Mouse (Mus musculus) embryonic facial prominence, embryonic 15.5 days (tissue): Measurements from ENCODE around the gene Ier3. TPM values are rescaled to one million over a fixed set of nuclear protein-coding genes. Genes with fewer than 3 reads are reported as not detected.
A peak's percentile ranks its signal among the peaks of the same experiment; 100 is the strongest.

ENCODE experiments used
- ATAC-seq: fragments of 200-750 bp; cut with Nextera tagmentation; 2 replicates; pipeline ENCODE4 v1.8.0; 2017; ENCODE audit warnings: low read depth, moderate TSS enrichment; ENCODE audit not compliant: insufficient number of reproducible peaks, low FRiP score, low TSS enrichment
- H3K27ac ChIP-seq: fragments of 300-500 bp; sonication (generic); replicated peaks from 2 replicates; pipeline ENCODE4 v1.5.1; 2015; ENCODE audit warnings: mild to moderate bottlenecking, inconsistent platforms
- H3K27me3 ChIP-seq: fragments of 300-500 bp; sonication (generic); 2 replicates; pipeline ENCODE4 v1.6.1; 2015; ENCODE audit warnings: inconsistent platforms
- H3K36me3 ChIP-seq: fragments of 300-500 bp; sonication (generic); 2 replicates; pipeline ENCODE4 v1.6.1; 2015; ENCODE audit warnings: mild to moderate bottlenecking, inconsistent platforms
- H3K4me1 ChIP-seq: fragments of 300-500 bp; sonication (generic); 2 replicates; pipeline ENCODE4 v1.6.1; 2015; ENCODE audit warnings: inconsistent platforms
- H3K4me2 ChIP-seq: fragments of 300-500 bp; sonication (generic); replicated peaks from 2 replicates; pipeline ENCODE4 v1.6.1; 2015; ENCODE audit warnings: mild to moderate bottlenecking, inconsistent platforms
- H3K4me3 ChIP-seq: fragments of 300-500 bp; sonication (generic); replicated peaks from 2 replicates; pipeline ENCODE4 v1.5.1; 2015; ENCODE audit warnings: mild to moderate bottlenecking, inconsistent platforms
- H3K9ac ChIP-seq: fragments of 300-500 bp; sonication (generic); 2 replicates; pipeline ENCODE4 v1.6.1; 2015; ENCODE audit warnings: inconsistent platforms
- H3K9me3 ChIP-seq: fragments of 300-500 bp; sonication (generic); replicated peaks from 2 replicates; pipeline ENCODE4 v1.6.1; 2016; ENCODE audit warnings: inconsistent platforms
- WGBS: fragments of 180-500 bp; shearing (Covaris S2); methylation state at CpG from one replicate; pipeline ENCODE4 v1.1.7; 2015; 5-methylcytosine and 5-hydroxymethylcytosine counted together
- polyA plus RNA-seq: library from polyadenylated mRNA; unstranded; fragments of >200 nt; fragmentation: Nextera tagmentation; extraction: Ambion mirVana; gene quantifications from 2 replicates; pipeline ENCODE4 v1.2.1, GENCODE M21; 2015

Gene Ier3
- 28.7 and 30.2 TPM in 2 replicates for polyA plus RNA-seq

DNA sequence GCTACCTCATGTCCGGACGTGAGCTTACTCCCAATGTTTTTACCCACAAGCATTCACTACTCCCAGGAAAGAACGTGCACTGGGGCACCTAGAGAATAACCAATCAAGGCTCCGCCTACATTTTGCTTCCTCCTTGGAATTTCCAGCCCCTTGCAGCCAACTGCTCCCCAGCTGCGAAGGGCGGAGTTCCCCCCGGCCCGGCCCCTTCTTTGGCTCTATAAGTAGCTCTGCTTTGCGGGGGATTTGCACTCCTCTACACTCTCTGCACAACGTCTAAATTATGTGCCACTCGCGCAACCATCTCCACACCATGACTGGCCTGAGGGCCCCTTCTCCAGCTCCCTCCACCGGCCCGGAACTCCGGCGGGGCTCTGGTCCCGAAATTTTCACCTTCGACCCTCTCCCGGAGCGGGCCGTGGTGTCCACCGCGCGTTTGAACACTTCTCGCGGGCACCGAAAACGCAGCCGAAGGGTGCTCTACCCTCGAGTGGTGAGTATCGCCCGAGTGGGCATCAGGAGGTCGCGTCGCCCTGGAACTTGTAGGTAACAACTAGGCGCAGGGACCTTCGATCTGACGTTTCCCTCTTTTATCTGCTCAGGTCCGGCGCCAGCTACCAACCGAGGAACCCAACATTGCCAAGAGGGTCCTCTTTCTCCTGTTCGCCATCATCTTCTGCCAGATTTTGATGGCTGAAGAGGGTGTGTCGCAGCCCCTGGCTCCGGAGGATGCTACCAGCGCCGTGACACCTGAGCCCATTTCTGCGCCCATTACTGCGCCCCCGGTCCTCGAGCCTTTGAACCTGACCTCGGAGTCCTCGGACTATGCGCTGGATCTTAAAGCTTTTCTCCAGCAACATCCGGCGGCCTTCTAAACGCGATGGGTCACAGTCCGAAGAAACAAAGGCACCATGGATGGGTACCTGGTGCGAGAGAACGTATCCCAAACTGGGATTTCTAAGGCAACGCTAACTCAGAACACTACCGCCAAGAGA is at the start of gene Ier3:
Ier3 (plus strand) TSS at position 246 of the 992 bp plus-strand sequence.
- peaks cover 16% of the 10 kb centered on the region for H3K36me3 ChIP-seq
- under 1% methylated on average over 62 of the region's 62 CpGs for WGBS
- peak within 1 kb of the TSS; percentile 92 for H3K27ac ChIP-seq
- no peaks in the 10 kb centered on the region for H3K27me3 ChIP-seq
- H3K4me2 ChIP-seq = peak within 1 kb of the TSS; percentile 94
- H3K9ac ChIP-seq = peak within 1 kb of the TSS; percentile 72
- ATAC-seq = peak; percentile 80
- H3K4me1 ChIP-seq = peaks cover 42% of the 10 kb centered on the region
- peak within 1 kb of the TSS; percentile 69 for H3K4me3 ChIP-seq
- no peaks in the 10 kb centered on the region for H3K9me3 ChIP-seq

DNA sequence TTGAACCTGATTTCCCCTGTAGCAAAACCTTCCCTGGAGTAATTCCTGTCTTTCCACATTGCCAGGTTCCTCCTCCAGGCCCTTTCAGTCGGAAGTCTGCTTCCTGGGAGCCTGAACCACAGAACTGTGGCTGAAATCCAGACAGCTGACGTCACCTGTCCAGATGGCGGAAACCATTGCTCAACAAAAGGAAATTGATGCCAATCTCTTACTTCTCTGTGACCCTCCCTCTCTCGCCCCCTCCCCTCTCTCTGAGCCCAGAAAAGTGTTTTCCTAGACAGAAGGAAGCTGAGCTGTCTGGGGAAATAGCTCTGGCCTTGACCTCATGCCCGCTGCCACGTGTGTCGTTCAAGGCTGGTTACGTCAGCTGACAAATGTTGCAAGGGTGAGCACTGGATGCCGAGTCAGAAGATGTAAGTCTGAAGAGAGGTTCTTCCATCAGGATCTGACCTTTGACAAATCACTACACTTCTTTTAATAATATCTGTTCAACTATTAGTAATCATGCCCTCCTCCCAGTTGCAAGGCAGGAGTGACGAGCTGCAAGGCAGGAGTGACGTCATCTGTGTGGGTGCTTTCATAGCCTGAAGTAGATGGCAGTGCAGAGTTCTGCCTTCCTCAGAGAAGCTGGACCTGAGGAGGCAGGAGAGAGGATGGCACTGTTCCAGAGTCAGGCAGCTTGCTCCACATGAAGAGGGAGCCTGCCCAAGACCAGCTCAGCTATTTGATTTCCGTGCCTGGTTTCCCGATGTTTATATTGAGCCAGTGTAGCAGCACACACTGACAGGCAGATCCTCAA is 44.5 kb upstream of the Ier3 start:
- Histone ChIP-seq H3K27me3 (no peaks in the 10 kb centered on the region), H3K36me3 (no peaks in the 10 kb centered on the region), H3K9me3 (no peaks in the 10 kb centered on the region), H3K4me3 (no peak overlapping the region), H3K4me2 (no peak overlapping the region), H3K27ac (peak overlapping the region; percentile 74), H3K4me1 (peaks cover 23% of the 10 kb centered on the region), H3K9ac (no peak overlapping the region)
- 30% methylated on average over 13 of the region's 13 CpGs for WGBS
- peak; percentile 39; the same call in 1 of the 2 replicates for ATAC-seq

DNA sequence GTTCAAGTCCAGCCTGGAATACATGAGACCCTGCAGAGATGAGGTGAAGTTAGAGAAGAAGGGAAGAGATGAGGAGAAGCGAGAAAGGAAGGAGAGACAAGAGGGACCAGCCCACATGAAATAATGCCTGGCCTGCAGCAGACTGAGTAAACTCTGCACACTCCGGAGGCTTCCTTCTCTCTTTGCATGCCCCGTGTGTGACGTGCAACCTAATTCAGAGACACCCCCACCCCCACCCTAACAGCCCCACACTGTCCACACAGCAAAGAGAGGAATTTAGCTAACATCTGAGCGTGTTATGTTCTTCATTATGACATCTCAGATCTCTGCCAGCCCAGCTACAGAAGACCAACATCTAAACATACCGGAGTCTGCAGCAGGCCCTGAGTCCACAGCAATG is 42.5 kb upstream of the Ier3 start:
- H3K9ac ChIP-seq = no peak overlapping the region
- H3K27me3 ChIP-seq = no peaks in the 10 kb centered on the region
- 38% methylated on average over 6 of the region's 6 CpGs for WGBS
- no peak overlapping the region for H3K4me2 ChIP-seq
- H3K27ac ChIP-seq = 0 out of 2 replicates have a peak overlapping the region, but pooled peaks have one; percentile 44
- no peaks in the 10 kb centered on the region for H3K36me3 ChIP-seq
- H3K9me3 ChIP-seq = no peaks in the 10 kb centered on the region
- no peak overlapping the region for H3K4me3 ChIP-seq
- H3K4me1 ChIP-seq = peaks cover 23% of the 10 kb centered on the region
- ATAC-seq = no peak

DNA sequence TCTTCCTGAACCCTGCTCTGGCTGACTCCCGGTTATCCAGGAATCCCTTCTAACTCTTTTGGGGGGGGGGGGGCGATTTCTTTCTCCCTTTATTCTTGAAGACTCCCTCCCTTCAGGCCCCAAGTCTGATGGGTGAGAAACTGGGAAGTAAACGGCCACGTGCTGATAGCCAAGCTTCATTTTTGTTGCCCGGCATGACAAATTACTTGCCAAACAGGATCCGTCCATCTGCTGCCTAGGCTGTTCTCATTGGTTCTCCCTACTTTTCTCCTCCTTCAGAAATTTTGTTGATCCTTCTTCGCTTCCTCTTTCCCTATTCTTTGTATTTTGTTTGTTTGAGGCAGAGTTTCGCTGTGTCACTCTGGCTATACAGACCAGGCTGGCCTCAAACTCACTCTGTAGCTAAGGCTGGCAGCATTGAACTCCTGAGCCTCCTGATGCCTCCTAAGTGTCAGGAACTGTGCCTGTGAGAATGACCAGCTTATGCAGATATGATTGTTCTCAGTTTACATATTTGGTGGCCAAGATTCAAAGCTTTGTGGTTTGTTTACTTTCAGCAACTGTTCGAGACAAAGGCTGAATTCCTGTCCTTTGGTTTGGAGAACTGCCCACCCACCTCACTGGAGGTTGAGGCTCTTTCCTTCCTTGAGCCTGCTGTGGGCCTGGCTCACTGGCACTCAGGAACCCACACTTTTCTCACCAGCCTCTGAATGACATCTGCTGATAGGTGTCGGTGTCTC is 41.8 kb upstream of the Ier3 start:
- H3K27ac ChIP-seq = 0 out of 2 replicates have a peak overlapping the region, but pooled peaks have one; percentile 44
- no peaks in the 10 kb centered on the region for H3K27me3 ChIP-seq
- no peaks in the 10 kb centered on the region for H3K9me3 ChIP-seq
- H3K36me3 ChIP-seq = no peaks in the 10 kb centered on the region
- no peak overlapping the region for H3K4me2 ChIP-seq
- H3K4me3 ChIP-seq = no peak overlapping the region
- WGBS = 56% methylated on average over 10 of the region's 10 CpGs
- ATAC-seq = no peak
- no peak overlapping the region for H3K9ac ChIP-seq
- H3K4me1 ChIP-seq = peaks cover 23% of the 10 kb centered on the region

DNA sequence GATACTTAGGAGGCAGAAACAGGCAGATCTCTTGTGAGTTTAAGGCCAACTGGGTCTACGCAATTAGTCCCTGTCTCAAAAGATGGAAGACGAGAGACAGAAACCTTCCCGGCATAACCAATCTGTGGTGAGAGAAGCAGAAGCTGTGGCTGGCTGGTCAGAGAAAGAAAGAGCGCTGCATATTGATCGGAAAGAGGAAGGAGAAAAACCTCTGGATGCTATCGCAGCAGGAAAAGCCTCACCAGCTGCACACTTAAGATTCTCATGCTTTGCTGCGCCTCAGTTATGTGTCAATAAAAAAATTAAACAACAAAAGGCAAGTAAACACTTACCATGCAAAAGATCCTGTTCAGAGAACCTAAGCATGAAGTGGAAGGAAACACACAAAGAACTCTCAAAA is 41.1 kb upstream of the Ier3 start:
- H3K4me3 ChIP-seq = no peak overlapping the region
- no peaks in the 10 kb centered on the region for H3K27me3 ChIP-seq
- no peak overlapping the region for H3K9ac ChIP-seq
- no peaks in the 10 kb centered on the region for H3K36me3 ChIP-seq
- H3K9me3 ChIP-seq = no peaks in the 10 kb centered on the region
- no peak overlapping the region for H3K4me2 ChIP-seq
- ATAC-seq = no peak
- 87% methylated on average over 7 of the region's 7 CpGs for WGBS
- H3K4me1 ChIP-seq = peaks cover 23% of the 10 kb centered on the region
- H3K27ac ChIP-seq = no peak overlapping the region

DNA sequence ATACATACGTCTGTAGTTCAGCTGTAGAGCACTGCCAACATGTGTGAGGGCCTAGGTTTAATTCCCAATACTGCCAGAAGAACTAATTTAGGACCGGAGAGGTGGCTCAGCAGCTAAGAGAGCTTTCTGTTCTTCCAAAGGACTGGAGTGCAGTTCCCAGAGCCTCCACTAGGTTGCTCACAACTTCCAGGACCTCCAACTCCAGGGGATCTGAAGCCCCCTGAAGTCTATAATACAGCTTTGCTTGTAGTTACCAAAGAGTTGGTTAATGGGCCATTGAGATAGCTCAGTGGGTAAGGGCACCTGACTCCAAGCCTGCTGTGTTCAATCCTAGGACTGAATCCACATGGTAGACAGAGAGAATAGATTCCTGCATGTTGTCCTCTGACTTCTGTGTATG is 39.1 kb upstream of the Ier3 start:
- 78% methylated on average over 2 of the region's 2 CpGs for WGBS
- Histone ChIP-seq H3K9me3 (no peaks in the 10 kb centered on the region), H3K27me3 (no peaks in the 10 kb centered on the region), H3K27ac (no peak overlapping the region), H3K4me1 (peaks cover 13% of the 10 kb centered on the region), H3K4me2 (no peak overlapping the region), H3K36me3 (no peaks in the 10 kb centered on the region), H3K4me3 (no peak overlapping the region), H3K9ac (no peak overlapping the region)
- ATAC-seq = no peak

DNA sequence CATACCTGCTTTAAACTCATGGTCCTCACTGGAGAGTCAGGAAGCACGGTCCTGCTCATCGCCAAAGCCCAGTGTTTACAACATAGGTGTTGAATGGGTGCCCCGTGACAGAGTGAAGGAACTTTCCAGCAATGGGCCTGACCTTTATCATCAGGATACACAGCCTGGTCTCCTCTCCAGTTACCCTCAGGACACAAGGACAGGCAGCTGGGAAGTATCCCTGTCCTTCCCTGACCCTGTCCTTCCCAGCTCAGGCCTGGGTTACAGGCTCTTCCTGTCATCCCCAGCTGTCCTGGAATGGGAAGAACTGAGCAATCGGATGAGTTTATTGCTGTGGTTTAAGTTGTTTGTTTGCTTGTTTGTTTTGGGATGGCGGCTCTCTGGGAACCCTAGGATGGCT is 38.6 kb upstream of the Ier3 start:
- Histone ChIP-seq H3K9me3 (no peaks in the 10 kb centered on the region), H3K9ac (no peak overlapping the region), H3K4me3 (no peak overlapping the region), H3K4me2 (no peak overlapping the region), H3K36me3 (no peaks in the 10 kb centered on the region), H3K27me3 (no peaks in the 10 kb centered on the region), H3K4me1 (peaks cover 8% of the 10 kb centered on the region; the same call in 1 of the 2 replicates), H3K27ac (no peak overlapping the region)
- ATAC-seq = no peak
- WGBS = 84% methylated on average over 5 of the region's 5 CpGs

DNA sequence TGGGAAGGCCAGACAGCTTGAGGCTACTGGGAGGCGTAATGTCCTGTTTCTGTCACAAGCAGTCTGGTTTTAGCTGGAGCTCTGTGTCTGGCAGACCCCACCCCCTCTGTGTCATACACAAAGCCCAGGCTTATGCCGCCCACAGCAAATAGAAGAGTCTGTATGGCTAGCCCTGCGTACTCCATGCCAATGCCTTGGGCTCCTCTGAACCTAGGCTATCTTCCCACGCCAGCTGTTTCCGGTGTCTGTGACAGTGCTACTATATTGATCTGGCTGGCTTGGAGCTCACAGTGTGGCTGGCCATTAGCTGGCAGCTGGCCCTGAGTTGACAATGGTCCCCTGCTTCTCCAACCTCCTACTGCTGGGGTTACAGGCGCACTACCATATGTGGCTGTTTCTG is 37.5 kb upstream of the Ier3 start:
- peak; percentile 51 for ATAC-seq
- Histone ChIP-seq H3K27ac (no peak overlapping the region), H3K4me2 (no peak overlapping the region), H3K9ac (no peak overlapping the region), H3K4me1 (peaks cover 6% of the 10 kb centered on the region; the same call in 1 of the 2 replicates), H3K27me3 (no peaks in the 10 kb centered on the region), H3K4me3 (no peak overlapping the region), H3K36me3 (no peaks in the 10 kb centered on the region), H3K9me3 (no peaks in the 10 kb centered on the region)
- 63% methylated on average over 6 of the region's 6 CpGs for WGBS

DNA sequence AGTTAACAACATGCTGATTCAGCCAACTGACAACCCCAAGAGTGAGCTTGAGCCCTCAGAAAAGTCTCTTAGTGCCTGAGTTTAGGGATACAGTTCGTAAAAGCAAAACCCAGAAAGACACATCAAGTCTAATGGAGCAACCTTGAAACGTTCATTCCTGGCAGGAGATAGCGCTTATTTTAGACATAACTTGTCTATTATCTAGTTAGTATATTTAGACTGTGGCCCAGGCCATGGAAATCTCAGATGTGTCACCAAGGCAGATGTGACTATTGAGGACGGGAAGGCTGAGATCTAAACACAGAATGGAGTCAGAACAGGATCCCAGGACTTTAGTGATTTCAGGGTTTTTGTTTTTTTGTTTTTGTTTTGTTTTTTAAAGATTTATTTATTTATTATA is 36.3 kb upstream of the Ier3 start:
- Histone ChIP-seq H3K4me1 (no peaks in the 10 kb centered on the region), H3K36me3 (no peaks in the 10 kb centered on the region), H3K9me3 (no peaks in the 10 kb centered on the region), H3K4me3 (no peak overlapping the region), H3K4me2 (no peak overlapping the region), H3K9ac (no peak overlapping the region), H3K27me3 (no peaks in the 10 kb centered on the region), H3K27ac (no peak overlapping the region)
- WGBS = 82% methylated on average over 4 of the region's 4 CpGs
- ATAC-seq = no peak

DNA sequence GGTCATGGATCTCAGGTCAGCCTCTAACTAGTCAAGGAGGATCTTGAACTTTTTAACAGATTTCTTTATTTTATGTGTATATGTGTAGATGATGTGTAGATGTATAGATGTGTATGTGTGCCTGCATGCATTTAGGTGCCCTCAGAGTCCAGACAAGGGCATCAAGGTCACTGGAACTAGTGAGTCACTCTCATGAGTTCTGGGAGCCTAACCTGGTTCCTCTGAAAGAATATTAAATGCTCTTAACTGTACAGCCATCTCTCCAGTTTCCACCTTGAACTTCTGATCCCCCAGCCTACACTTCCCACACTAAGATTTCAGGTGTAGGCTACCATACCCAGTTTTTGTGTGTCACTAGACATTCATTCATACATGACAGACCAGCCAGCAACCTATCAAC is 34.0 kb upstream of the Ier3 start:
- H3K27ac ChIP-seq = no peak overlapping the region
- no peak for ATAC-seq
- H3K9ac ChIP-seq = no peak overlapping the region
- no peaks in the 10 kb centered on the region for H3K27me3 ChIP-seq
- no peak overlapping the region for H3K4me3 ChIP-seq
- no peak overlapping the region for H3K4me2 ChIP-seq
- no peaks in the 10 kb centered on the region for H3K36me3 ChIP-seq
- H3K4me1 ChIP-seq = no peaks in the 10 kb centered on the region
- H3K9me3 ChIP-seq = no peaks in the 10 kb centered on the region

DNA sequence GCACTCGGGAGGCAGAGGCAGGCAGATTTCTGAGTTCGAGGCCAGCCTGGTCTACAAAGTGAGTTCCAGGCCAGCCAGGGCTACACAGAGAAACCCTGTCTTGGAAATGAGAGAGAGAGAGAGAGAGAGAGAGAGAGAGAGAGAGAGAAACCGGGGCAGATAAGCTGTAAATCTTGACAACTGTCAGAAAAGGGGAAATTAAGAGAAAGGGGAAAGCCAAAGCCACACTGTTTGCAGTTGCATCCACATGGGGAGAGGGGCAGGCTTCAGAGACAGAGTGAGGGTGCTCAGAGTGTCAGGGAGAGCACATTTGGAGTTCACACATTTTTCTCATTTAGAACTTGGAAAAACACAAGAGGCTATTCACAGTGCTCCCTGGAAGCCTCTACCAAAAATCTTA is 33.5 kb upstream of the Ier3 start:
- Histone ChIP-seq H3K4me2 (no peak overlapping the region), H3K27me3 (no peaks in the 10 kb centered on the region), H3K4me1 (no peaks in the 10 kb centered on the region), H3K9ac (no peak overlapping the region), H3K27ac (no peak overlapping the region), H3K36me3 (no peaks in the 10 kb centered on the region), H3K9me3 (no peaks in the 10 kb centered on the region), H3K4me3 (no peak overlapping the region)
- WGBS = 74% methylated on average over 3 of the region's 3 CpGs
- ATAC-seq = no peak
